Mouse (Mus musculus) urinary bladder, postnatal 36 days (tissue): ENCODE results near the gene Gucd1.
"Not testable (repeated sequence)": the region's sequence is repeated elsewhere in the genome, so short reads cannot be mapped to it uniquely, and the experiment has no call there.

Source experiments
- DNase-seq, 2 experiments: peaks; one replicate each; pipeline ENCODE4 v3.0.0; 2022; ENCODE audit warnings: low spot score in 2 of 2, mixed read lengths in 1 of 2

Gene Gucd1

DNA sequence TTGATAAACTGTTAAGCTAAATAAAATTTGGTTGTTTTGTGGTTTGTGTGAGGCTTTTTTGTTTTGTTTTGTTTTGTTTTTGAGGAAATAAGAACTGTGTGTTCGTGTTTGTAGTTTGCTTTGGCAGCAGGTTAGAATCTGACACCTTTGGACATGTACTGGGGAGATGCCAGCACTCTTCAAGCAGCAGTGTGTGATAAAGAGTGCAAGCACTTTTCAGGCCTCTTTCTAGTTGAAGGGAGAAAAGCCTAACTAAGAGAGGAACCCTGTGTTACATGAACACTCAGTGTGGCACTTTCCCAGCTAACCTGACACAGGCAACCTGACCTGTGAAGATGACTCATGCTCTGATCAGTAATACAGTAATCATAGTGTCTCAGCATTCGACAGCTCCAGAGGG lies 17.7 kb upstream of the Gucd1 start:
- no peak for DNase-seq

DNA sequence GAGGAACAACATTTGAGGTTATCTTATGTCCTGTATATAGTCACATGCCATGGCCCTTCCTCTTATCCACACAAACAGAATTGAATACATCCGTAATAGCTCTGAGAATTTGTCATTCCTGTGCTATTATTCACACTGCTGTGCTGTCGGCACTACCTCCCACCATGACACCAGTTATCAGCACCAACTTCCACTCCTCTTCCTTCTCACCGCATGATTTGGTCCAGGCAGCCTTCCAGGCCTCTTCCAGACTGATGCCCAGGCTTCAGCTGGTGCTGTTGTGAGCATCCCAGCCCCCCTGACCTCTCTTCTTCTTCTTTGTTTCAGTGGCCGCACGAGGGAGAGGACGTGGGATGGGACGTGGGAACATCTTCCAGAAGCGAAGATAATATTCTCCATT lies 17.2 kb upstream of the Gucd1 start:
- no peak for DNase-seq

DNA sequence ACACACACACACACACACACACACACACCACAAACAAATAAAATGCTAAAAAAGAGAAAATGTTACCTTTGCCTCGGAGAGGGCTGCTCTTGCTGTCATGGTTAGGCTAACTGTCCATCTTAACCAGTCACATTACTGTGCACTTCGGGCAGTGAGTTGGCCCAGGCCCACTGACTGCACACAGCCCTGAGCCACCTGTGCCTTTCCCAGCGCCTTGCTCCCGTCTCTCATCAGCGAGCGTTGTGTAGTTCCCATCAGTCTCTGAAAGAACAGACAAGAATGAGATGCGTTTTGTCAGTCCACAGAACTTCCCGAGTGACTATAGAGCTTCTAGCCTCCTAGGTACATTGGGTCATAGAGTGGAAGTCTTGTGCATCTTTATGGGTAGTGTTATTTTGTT lies 16.4 kb upstream of the Gucd1 start:
- no peak for DNase-seq

- DNase-seq: no peak
These were observed 13.8 kb upstream of the Gucd1 start for GRCm38 (mm10) chr10:75531532-75532090.

- DNase-seq: no peak
These were observed 12.6 kb upstream of the Gucd1 start for GRCm38 (mm10) chr10:75530322-75530721.

- not testable (repeated sequence) for DNase-seq
These were observed 7.7 kb upstream of the Gucd1 start for GRCm38 (mm10) chr10:75525450-75525849.

DNA sequence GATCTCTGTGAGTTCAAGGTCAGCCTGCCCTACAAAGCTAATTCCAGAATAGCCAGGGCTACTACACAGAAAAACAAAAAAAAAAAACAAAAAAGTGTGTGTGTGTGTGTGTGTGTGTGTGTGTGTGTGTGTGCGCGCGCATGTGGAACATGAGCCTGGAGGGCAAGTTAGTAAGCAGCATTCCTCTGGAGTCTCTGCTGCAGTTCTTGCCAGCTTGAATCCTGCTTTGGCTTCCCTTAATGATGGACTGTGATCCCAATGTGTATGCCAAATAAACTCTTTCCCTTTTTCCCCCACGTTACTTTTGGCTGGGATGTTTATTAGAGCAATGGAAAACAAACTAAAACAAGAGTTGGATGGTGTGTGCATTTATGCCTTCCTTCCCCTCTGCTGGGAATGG lies 3.9 kb upstream of the Gucd1 start:
- DNase-seq: no peak

GRCm38 (mm10) chr10:75520581-75520980 lies 2.8 kb upstream of the Gucd1 start:
- no peak for DNase-seq

GRCm38 (mm10) chr10:75517073-75517757 lies 557 bp downstream of the Gucd1 start, which contains the start of gene Snrpd3:
TSS of gene Snrpd3 (plus strand) at chr10:75517551.
- DNase-seq: peak; percentile 84 to 94

DNA sequence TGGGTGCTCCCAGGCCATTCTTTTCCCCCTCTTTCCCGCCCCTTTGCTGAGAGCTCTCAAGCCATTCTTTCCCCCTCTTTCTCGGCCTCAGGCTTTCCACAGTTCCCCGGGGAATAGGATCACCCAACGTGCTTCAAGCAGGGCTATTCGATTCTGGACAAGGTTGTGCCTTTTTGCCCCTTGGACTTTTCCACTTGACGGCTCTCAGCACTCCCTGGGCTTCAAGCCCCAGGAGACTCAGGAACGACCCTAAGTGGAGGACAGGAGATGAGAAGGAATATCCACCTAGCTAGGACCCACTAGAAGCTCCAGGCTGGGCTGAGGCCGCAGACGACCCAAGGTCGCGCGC lies 1.1 kb downstream of the Gucd1 start:
- DNase-seq: no peak

GRCm38 (mm10) chr10:75516038-75516723 lies 1.6 kb downstream of the Gucd1 start:
- no peak for DNase-seq

GRCm38 (mm10) chr10:75515216-75516037 lies 2.3 kb downstream of the Gucd1 start:
- no peak for DNase-seq

GRCm38 (mm10) chr10:75514361-75514760 lies 3.4 kb downstream of the Gucd1 start:
- DNase-seq: no peak

DNA sequence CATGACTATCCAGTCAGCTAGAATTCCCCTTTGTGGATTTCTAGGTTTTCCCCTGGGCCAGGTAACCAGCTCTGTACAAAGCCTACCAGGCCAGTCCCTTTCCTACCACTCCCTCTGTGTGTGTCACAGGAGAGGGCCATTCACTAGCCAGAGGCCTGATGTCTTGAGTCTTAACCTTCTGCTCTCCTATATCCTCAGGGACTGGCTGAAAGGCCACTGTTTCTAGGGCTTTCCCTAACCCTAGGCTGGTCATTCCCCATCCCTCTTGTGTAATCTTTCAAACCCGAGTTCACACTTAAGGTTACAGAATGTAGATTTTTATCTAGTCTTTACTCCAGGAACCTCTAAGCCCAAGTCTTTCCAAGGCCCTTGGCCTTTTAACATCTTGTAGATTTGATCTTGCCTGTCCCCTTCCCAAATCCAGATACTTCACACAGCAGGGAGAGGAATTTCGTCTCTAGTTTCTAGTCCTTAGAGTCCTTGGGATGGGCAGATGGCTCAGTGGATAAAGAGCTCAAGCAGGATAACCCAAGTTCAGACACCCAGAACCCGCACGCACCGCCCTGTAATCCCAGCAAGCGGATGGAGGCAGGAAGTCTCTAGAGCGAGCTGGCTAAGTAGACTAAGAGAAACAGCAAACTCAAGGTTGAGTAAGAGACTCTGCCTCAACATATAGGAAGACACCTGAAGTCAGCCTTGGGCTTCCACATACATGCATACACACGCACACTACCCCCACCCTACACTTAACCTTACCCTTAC lies 4.3 kb downstream of the Gucd1 start:
- DNase-seq: no peak

- DNase-seq: no peak
These were observed 5.0 kb downstream of the Gucd1 start for GRCm38 (mm10) chr10:75512796-75513195.

DNA sequence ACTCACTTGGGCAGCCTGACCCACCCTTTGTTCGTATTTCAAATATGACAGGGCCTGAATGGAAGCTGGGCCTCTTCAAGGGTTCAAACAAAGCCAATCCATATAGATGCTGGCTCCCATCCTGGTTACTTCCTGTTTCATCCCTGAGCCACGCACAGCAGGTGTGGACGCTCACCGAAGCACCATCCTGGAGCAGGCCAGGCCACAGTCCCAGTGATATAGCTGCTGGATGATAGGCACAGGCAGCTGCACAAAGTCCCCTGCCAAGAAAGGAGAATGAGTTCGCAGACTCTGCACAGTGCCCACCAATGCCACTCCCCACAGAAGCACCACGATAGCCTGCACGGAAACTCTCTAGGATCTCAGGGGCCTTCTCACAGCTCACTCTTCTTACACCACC lies 5.9 kb downstream of the Gucd1 start:
- no peak for DNase-seq

DNA sequence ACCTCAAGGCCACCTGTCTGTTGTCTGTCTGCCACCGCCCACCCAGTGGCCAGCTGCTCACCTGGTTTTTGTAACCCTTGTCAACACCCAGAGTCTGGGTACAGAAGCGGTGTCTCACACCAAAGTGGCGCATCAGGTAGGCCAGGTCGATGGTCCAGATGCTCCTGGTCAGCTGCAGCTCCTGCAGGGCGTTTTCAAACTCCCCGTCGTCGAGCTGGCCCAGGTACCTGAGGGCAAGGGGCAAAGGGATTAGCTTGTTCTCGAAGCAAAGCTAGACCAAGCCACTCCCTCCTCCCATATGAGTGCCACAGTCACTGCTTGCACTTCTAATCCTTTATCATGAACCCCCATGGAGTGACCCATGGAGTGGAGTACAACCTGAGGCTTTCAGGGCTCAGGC lies 6.7 kb downstream of the Gucd1 start:
- DNase-seq: no peak

DNA sequence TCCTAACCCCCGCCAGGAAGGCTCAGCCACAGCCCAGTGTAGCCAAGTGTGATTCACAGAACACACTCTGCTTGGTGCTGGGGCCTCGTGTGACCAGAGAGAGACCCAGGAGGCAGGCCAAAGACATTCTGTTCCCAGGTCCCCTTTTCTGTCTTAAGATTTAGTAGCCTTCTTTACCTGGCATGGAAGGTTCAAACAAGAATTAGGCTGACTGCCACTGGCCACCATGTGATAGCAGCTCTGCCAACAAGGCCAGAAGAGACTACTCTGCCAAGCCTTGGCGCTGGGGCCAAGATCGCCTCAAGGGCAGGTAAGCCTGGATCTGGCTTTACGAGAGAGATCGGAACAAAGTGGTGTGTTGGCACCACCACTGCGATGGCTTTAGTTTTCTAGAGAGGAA lies 7.3 kb downstream of the Gucd1 start:
- peak in 1 of 2 experiments; percentile 40 for DNase-seq

DNA sequence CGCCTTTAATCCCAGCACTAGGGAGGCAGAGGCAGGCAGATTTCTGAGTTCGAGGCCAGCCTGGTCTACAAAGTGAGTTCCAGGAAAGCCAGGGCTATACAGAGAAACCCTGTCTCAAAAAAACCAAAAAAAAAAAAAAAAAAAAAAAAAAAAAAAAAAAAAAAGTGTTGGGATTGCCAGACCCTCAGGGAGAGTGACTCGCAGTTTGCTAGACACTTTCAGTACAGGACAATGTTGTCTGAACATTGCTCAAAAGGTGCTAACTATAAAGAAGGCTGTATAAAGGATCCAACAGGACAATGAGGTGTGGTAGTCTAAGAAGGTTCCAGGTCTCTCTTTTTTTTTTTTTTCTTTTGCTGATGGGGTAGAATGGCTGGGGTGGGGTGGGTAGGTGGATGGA lies 11.8 kb downstream of the Gucd1 start:
- not testable (repeated sequence) for DNase-seq

- DNase-seq: no peak
These were observed 12.7 kb downstream of the Gucd1 start for GRCm38 (mm10) chr10:75505130-75505495.

DNA sequence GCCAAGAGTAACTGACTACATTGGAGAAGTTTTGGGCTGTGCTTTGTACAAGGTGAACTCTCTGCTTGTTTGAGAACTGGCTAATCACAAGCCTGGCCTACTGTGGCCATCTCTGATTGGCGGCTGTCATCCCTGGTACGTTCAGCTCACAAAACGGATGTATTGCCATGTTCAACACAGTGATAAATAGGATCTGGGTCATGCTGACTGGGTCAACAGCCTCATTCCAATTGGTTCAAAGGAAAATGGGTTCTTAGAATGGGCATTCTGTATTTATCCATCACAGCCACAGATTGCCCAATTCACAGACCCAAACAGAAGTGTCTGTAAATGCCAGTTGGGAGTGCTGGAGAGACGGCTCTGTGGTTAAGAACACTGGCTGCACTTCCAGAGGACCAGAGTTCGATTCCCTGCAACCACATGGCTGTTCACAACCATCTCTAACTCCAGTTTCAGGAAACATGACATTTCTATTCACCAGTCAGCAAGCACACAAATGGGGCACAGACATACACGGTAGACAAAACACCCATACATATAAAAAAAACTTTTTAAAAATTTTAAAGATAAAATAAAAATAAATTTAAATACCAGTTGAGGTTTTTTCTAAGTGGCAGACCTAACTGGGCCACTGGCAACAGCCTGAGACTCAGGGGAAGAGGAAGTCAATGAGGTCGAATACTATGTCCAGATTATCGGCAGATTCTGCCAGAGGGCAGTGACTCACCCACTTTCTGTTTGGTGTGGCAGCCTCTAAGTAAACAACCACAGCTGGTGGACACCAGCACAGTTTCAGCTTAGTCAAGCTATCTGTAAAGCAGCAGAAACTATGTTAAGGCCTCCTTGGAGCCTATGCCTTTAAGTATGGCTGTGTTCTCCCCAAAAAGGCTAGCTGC lies 13.3 kb downstream of the Gucd1 start:
- DNase-seq: peak; percentile 33 to 52
